Mouse (Mus musculus) hindbrain, embryonic 14.5 days (tissue): ENCODE measurements around the gene Ubr7. TPM values are rescaled to one million over a fixed set of nuclear protein-coding genes. Genes with fewer than 3 reads are reported as not detected.

Experiments
- ATAC-seq: fragments of 200-750 bp; cut with Nextera tagmentation; 2 replicates; pipeline ENCODE4 v1.8.0; 2017; ENCODE audit warnings: moderate number of reproducible peaks, mild to moderate bottlenecking, moderate TSS enrichment, moderate library complexity; ENCODE audit not compliant: low FRiP score
- DNase-seq: peaks from one replicate; pipeline ENCODE4 v3.0.0-alpha.2; 2015; ENCODE audit warnings: low spot score
- H3K27ac ChIP-seq: fragments of 300-500 bp; sonication (generic); 2 replicates; pipeline ENCODE4 v1.5.1; 2014; ENCODE audit warnings: mild to moderate bottlenecking, moderate library complexity
- H3K27me3 ChIP-seq: fragments of 300-500 bp; sonication (generic); 2 replicates; pipeline ENCODE4 v1.6.1; 2014; ENCODE audit warnings: mild to moderate bottlenecking, low read length, mixed read lengths; ENCODE audit not compliant: control insufficient read depth, insufficient read depth
- H3K36me3 ChIP-seq: fragments of 300-500 bp; sonication (generic); replicated peaks from 2 replicates; pipeline ENCODE4 v1.6.1; 2014; ENCODE audit not compliant: control insufficient read depth, insufficient read depth
- H3K4me1 ChIP-seq: fragments of 300-500 bp; sonication (generic); replicated peaks from 2 replicates; pipeline ENCODE4 v1.6.1; 2014; ENCODE audit warnings: antibody characterized with exemption, low read length, mixed read lengths; ENCODE audit not compliant: control insufficient read depth, insufficient read depth
- H3K4me2 ChIP-seq: fragments of 300-500 bp; sonication (generic); replicated peaks from 2 replicates; pipeline ENCODE4 v1.6.1; 2014; ENCODE audit warnings: mild to moderate bottlenecking, moderate library complexity
- H3K4me3 ChIP-seq: fragments of 300-500 bp; sonication (generic); replicated peaks from 2 replicates; pipeline ENCODE4 v1.5.1; 2014; ENCODE audit warnings: mild to moderate bottlenecking, low read length
- H3K9ac ChIP-seq: fragments of 300-500 bp; sonication (generic); 2 replicates; pipeline ENCODE4 v1.6.1; 2014
- H3K9me3 ChIP-seq: fragments of 300-500 bp; sonication (generic); 2 replicates; pipeline ENCODE4 v1.6.1; 2016; ENCODE audit warnings: low read length; ENCODE audit not compliant: control insufficient read depth
- WGBS: fragments of 180-500 bp; shearing (Covaris S2); extraction: QIAGEN DNeasy Blood & Tissue Kit; methylation state at CpG from one replicate; pipeline ENCODE4 v1.1.7; 2014; 5-methylcytosine and 5-hydroxymethylcytosine counted together
- polyA plus RNA-seq: library from polyadenylated mRNA; unstranded; fragments of >200 nt; fragmentation: Nextera tagmentation; extraction: Ambion mirVana; gene quantifications from 2 replicates; pipeline ENCODE4 v1.2.1, GENCODE M21; 2014

The Ubr7 gene
- polyA plus RNA-seq, 1 experiment from 2014 or later: 44.8 TPM

DNA sequence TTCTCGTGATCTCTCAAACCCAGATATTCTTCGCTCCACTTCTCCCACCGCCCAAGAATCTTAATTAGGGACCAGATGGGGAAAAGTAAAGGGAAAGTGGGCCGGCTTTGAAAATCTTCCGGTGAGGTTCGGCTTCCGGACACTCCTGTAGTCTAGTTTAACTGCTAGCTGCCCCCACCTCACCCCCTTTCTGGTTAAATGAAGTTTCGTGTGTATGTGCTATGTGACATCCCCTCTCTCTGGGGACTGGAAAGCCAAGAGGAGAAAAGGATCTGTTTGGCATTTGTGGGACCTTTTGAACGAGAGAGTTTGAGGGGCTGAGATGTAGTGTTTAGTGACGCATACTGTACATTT, 613 bp downstream of the Ubr7 start, which contains the start of gene Gm20604:
Gene Gm20604 (minus strand): TSS at position 270 of the 354 bp plus-strand sequence.
- Histone ChIP-seq H3K9ac (peak within 1 kb of the TSS; percentile 74), H3K4me3 (peak within 1 kb of the TSS; percentile 79), H3K27ac (peak within 1 kb of the TSS; percentile 90), H3K4me1 (peaks cover 19% of the 10 kb centered on the region), H3K27me3 (no peaks in the 10 kb centered on the region), H3K9me3 (no peaks in the 10 kb centered on the region), H3K4me2 (peak within 1 kb of the TSS; percentile 65), H3K36me3 (peaks cover 13% of the 10 kb centered on the region)
- ATAC-seq: no peak
- under 1% methylated on average over 10 of the region's 10 CpGs for WGBS
- DNase-seq: no peak

DNA sequence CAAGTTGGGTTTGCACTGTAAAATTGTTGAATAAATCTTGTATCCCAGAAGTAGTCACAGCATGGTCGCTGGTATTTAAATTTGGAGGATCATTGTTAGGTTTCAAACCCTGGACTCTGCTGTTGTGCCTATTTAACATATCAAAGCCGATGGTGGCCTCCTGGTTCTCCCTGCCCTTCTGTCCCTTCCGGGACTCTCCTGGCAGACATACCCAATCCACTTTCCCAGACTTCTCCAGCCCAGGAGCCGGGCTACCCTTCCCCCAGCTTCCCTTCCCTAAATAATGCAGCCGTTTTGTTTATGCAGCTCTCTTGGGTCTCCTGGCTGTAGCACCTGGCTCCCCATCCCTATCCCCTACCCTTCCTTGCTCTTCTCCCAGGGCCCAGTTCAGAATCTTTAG, 1.2 kb downstream of the Ubr7 start:
- DNase-seq (no peak), ATAC-seq (no peak)
- H3K4me3 ChIP-seq: peak overlapping the region; percentile 79
- 1% methylated on average over 5 of the region's 5 CpGs for WGBS
- peak overlapping the region; percentile 65 for H3K4me2 ChIP-seq
- peaks cover 19% of the 10 kb centered on the region for H3K4me1 ChIP-seq
- peak overlapping the region; percentile 73 for H3K9ac ChIP-seq
- H3K36me3 ChIP-seq: peaks cover 18% of the 10 kb centered on the region
- H3K27ac ChIP-seq: no peak overlapping the region
- H3K27me3 ChIP-seq: no peaks in the 10 kb centered on the region
- no peaks in the 10 kb centered on the region for H3K9me3 ChIP-seq

DNA sequence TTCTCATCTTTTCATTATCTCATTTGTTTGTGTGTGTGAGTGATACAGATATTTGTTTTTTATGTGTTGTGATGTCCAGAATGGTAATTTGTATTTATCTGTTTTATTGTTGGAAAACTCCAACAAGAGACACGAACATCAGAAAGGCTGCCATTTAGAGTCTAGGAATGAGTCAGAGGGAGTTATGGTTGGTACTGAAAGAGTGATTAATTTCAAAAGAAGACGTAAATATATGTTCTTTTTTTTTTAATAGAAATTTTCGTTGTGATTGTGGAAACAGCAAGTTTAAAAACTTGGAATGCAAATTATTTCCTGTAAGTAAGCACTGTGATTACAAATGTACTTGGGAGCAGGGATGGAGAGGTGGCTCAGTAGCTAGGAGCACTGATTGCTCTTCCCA, 3.9 kb downstream of the Ubr7 start:
- peaks cover 15% of the 10 kb centered on the region for H3K4me1 ChIP-seq
- no peak overlapping the region for H3K9ac ChIP-seq
- no peak overlapping the region for H3K27ac ChIP-seq
- H3K4me3 ChIP-seq: no peak overlapping the region
- ATAC-seq (no peak), DNase-seq (no peak)
- no peak overlapping the region for H3K4me2 ChIP-seq
- 91% methylated on average over 3 of the region's 3 CpGs for WGBS
- H3K36me3 ChIP-seq: peaks cover 36% of the 10 kb centered on the region
- no peaks in the 10 kb centered on the region for H3K27me3 ChIP-seq
- no peaks in the 10 kb centered on the region for H3K9me3 ChIP-seq

- Histone ChIP-seq H3K27me3 (no peaks in the 10 kb centered on the region), H3K9ac (no peak overlapping the region), H3K9me3 (no peaks in the 10 kb centered on the region), H3K27ac (no peak overlapping the region), H3K36me3 (peaks cover 54% of the 10 kb centered on the region), H3K4me1 (peaks cover 8% of the 10 kb centered on the region), H3K4me3 (no peak overlapping the region), H3K4me2 (no peak overlapping the region)
- DNase-seq (no peak), ATAC-seq (no peak)
These were observed 5.9 kb downstream of the Ubr7 start for GRCm38 (mm10) chr12:102763696-102764095.

GRCm38 (mm10) chr12:102769000-102769399, 11.2 kb downstream of the Ubr7 start:
- Histone ChIP-seq H3K4me1 (no peaks in the 10 kb centered on the region), H3K27me3 (no peaks in the 10 kb centered on the region), H3K4me3 (no peak overlapping the region), H3K36me3 (peaks cover 93% of the 10 kb centered on the region), H3K27ac (no peak overlapping the region), H3K9me3 (no peaks in the 10 kb centered on the region), H3K4me2 (no peak overlapping the region), H3K9ac (no peak overlapping the region)
- 95% methylated on average over 4 of the region's 4 CpGs for WGBS
- DNase-seq (no peak), ATAC-seq (no peak)

DNA sequence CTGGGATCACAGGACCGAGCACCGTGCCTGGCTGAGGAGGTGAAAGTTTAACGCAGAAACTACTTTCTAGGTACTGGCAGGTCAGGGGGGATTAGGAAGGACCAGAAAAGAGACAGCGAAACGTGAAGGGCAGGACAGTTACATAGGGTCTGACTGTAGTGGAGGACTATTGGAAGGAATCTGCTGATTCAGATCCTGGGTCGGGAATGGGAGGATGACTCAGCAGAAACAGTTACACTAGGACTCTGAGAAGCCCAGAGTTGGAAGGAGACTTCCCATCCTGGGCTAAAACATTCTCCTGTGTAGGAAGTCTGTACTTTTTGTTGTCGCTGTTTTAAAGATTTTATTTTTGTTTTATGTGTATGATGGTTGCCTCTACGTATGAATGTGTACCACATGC, 13.8 kb downstream of the Ubr7 start:
- WGBS: 97% methylated on average over 8 of the region's 8 CpGs
- no peaks in the 10 kb centered on the region for H3K27me3 ChIP-seq
- ATAC-seq: no peak
- H3K4me2 ChIP-seq: no peak overlapping the region
- no peak overlapping the region for H3K27ac ChIP-seq
- H3K9ac ChIP-seq: no peak overlapping the region
- peaks cover 96% of the 10 kb centered on the region for H3K36me3 ChIP-seq
- no peaks in the 10 kb centered on the region for H3K9me3 ChIP-seq
- no peak for DNase-seq
- no peak overlapping the region for H3K4me3 ChIP-seq
- H3K4me1 ChIP-seq: no peaks in the 10 kb centered on the region

DNA sequence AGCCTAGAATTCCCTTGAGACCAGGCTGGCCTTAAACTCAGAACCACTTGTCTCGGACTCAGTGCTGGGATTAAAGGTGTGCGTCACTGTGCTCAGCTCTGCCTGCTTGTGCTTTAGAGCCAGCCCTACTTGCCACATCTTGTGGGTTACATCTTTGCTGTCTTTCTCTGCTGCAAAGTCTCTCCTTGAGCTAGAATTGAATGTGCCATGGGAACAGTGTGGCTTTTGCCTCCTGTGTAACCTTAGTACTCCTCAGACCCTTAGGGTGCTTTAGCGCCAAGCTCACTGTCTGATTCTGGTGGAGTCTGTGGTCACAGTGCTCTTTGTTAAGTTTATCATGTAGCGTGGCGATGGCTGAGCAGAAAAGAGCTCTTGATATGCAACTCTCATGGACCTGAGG, 14.9 kb downstream of the Ubr7 start:
- Histone ChIP-seq H3K4me3 (no peak overlapping the region), H3K4me2 (no peak overlapping the region), H3K27ac (no peak overlapping the region), H3K9me3 (no peaks in the 10 kb centered on the region), H3K9ac (no peak overlapping the region), H3K36me3 (peaks cover 97% of the 10 kb centered on the region), H3K4me1 (no peaks in the 10 kb centered on the region), H3K27me3 (no peaks in the 10 kb centered on the region)
- ATAC-seq (no peak), DNase-seq (no peak)
- WGBS: 95% methylated on average over 5 of the region's 5 CpGs

- Histone ChIP-seq H3K9ac (no peak overlapping the region), H3K4me3 (no peak overlapping the region), H3K27ac (no peak overlapping the region), H3K4me2 (no peak overlapping the region), H3K36me3 (peaks cover 71% of the 10 kb centered on the region), H3K9me3 (no peaks in the 10 kb centered on the region), H3K27me3 (no peaks in the 10 kb centered on the region), H3K4me1 (no peaks in the 10 kb centered on the region)
- WGBS: 91% methylated on average over 14 of the region's 14 CpGs
- ATAC-seq (no peak), DNase-seq (no peak)
These were observed 18.3 kb downstream of the Ubr7 start for GRCm38 (mm10) chr12:102776035-102776434.

DNA sequence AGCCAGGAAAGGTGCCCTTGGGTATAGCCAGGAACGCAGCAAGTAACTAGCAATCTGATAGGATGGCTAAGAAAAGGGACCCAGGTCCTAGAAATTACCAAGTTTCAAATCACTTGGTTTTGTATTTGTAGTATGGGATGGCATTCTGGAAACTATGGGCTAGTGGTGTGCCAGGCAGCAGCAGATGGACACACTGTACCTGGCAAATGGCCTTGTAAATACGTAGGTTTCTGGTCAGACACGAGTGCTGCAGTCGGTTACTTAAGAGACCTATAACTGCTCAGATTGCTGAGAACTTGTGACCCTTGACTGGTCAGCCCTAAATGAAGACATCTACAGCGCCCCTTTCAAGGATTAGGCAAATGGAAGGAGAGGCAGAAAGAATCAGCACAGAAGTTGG, 20.4 kb downstream of the Ubr7 start:
- Histone ChIP-seq H3K4me3 (no peak overlapping the region), H3K4me2 (no peak overlapping the region), H3K9ac (no peak overlapping the region), H3K4me1 (no peaks in the 10 kb centered on the region), H3K36me3 (peaks cover 62% of the 10 kb centered on the region), H3K27me3 (no peaks in the 10 kb centered on the region), H3K27ac (no peak overlapping the region), H3K9me3 (no peaks in the 10 kb centered on the region)
- WGBS: 86% methylated on average over 5 of the region's 5 CpGs
- ATAC-seq: no peak
- no peak for DNase-seq

DNA sequence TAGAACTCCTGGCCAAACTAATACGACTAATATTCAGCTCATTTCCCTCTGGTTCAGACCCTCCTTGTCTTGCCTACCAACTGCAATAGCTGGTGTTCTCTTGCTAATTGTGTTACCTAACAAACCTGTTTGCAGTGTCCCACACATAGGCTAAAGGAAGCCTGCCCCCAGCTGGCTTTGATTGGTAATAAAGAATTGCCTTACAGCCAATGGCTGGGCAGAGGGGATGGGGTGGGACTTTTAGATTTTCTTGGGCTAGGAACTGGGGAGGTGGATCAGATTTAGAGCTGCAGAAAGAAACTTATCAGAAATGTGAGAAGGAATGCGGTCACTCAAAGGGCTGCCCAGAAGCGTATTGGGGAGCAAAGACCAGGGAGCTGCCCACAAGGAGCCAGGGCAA, 21.7 kb downstream of the Ubr7 start:
- no peak overlapping the region for H3K4me2 ChIP-seq
- H3K27ac ChIP-seq: no peak overlapping the region
- ATAC-seq: peak; percentile 37; the same call in 1 of the 2 replicates
- no peak overlapping the region for H3K9ac ChIP-seq
- H3K36me3 ChIP-seq: peaks cover 64% of the 10 kb centered on the region
- H3K4me3 ChIP-seq: no peak overlapping the region
- no peaks in the 10 kb centered on the region for H3K4me1 ChIP-seq
- no peaks in the 10 kb centered on the region for H3K9me3 ChIP-seq
- no peak for DNase-seq
- 50% methylated on average over 3 of the region's 3 CpGs for WGBS
- H3K27me3 ChIP-seq: no peaks in the 10 kb centered on the region
